Comparison of ENCODE assay signal across 8 mouse cellular contexts in genomic region chr7:133759611-133760353, GRCm38 (mm10). TPM values are rescaled to one million over a fixed set of nuclear protein-coding genes. Genes with fewer than 3 reads are reported as not detected.
DNase-seq lines count a peak whose midpoint lies in the region; ATAC-seq and TF ChIP-seq lines count a peak whose summit lies in the region.
"Had no signal": no experiment of that assay in that cellular context is flagged by ENCODE, and none has a peak within 500 bp of the region (broad histone marks: within the 10 kb centered on the region; RNA-seq: fewer than 3 reads in every experiment).

No protein-coding gene starts in this region.

- 1% methylated on average over 27 of the region's 27 CpGs for WGBS in hindbrain, embryonic 11.5 days
- WGBS in liver, embryonic 12.5 days (ENCODE audit: insufficient replicate concordance): 57% methylated on average over 27 of the region's 27 CpGs

- DNase-seq in ES-E14 (ENCODE audit: low read depth, low spot score): peak; percentile 96
- peak; percentile 82 for DNase-seq in hindbrain, embryonic 11.5 days (ENCODE audit: low spot score)
- peak; percentile 78 for DNase-seq in yolk sac, embryonic 10.5 days (ENCODE audit: low spot score)
- no peak for DNase-seq in thymus, postnatal 25 days
- DNase-seq in spleen, postnatal 10 days (ENCODE audit: low spot score in 2 of 2): no peak

- H3K4me1 ChIP-seq in ES-Bruce4 (ENCODE audit: control insufficient read depth, insufficient read depth, low read length) (peaks cover 3% of the 10 kb centered on the region), ES-E14 (ENCODE audit: control insufficient read depth in 2 of 2, insufficient read depth in 2 of 2, low read length in 2 of 2, poor library complexity in 1 of 2) (peaks cover 0 to 5% of the 10 kb centered on the region in 2 experiments; a peak in 1 of 4 replicates)
- H3K4me1 ChIP-seq in hindbrain, embryonic 11.5 days (replicated peaks; ENCODE audit: control insufficient read depth, insufficient read depth, low read length): peaks cover 3% of the 10 kb centered on the region
- peaks cover 7% of the 10 kb centered on the region; the same call in 1 of the 2 replicates for H3K4me1 ChIP-seq in liver, embryonic 12.5 days

- peak overlapping the region; percentile 53 for H3K4me2 ChIP-seq in hindbrain, embryonic 11.5 days (replicated peaks; ENCODE audit: low read depth, low read length)
- peak overlapping the region; percentile 18 for H3K4me2 ChIP-seq in liver, embryonic 12.5 days

- in situ Hi-C loops in ES-E14 (cut with MboI; ENCODE audit: low sequenced_read_pairs in 2 of 2, unreplicated experiment in 2 of 2): no loop called here

- no peaks in the 10 kb centered on the region for H3K36me3 ChIP-seq in ES-Bruce4 (ENCODE audit: control insufficient read depth, insufficient read depth, low read length, poor library complexity, severe bottlenecking)
- no peaks in the 10 kb centered on the region for H3K36me3 ChIP-seq in ES-E14 (ENCODE audit: control insufficient read depth, insufficient read depth, low read length, poor library complexity, severe bottlenecking)
- no peaks in the 10 kb centered on the region for H3K36me3 ChIP-seq in hindbrain, embryonic 11.5 days (ENCODE audit: control insufficient read depth, insufficient read depth, low read length)
- peaks cover 7% of the 10 kb centered on the region for H3K36me3 ChIP-seq in liver, embryonic 12.5 days

- H3K9ac ChIP-seq in ES-Bruce4 (ENCODE audit: low read depth, poor library complexity, severe bottlenecking): peak overlapping the region; percentile 43
- H3K9ac ChIP-seq in ES-E14 (ENCODE audit: insufficient read depth, low read depth, low read length, poor library complexity, severe bottlenecking): peak overlapping the region; percentile 69
- H3K9ac ChIP-seq in hindbrain, embryonic 11.5 days (ENCODE audit: low read depth, low read length): peak overlapping the region; percentile 56
- H3K9ac ChIP-seq in liver, embryonic 12.5 days: no peak overlapping the region

- peak overlapping the region; percentile 68 for H3K4me3 ChIP-seq in ES-Bruce4 (ENCODE audit: low read depth, low read length)
- peak overlapping the region; percentile 52 to 60 for H3K4me3 ChIP-seq in ES-E14 (ENCODE audit: insufficient read depth in 1 of 2, low read depth in 1 of 2, low read length in 2 of 2, poor library complexity in 1 of 2, severe bottlenecking in 1 of 2)
- peak overlapping the region; percentile 26 for H3K4me3 ChIP-seq in hindbrain, embryonic 11.5 days (ENCODE audit: low read depth, low read length)
- H3K4me3 ChIP-seq in liver, embryonic 12.5 days: no peak overlapping the region

- peak; percentile 95 for ATAC-seq in hindbrain, embryonic 11.5 days (ENCODE audit: low FRiP score)
- ATAC-seq in liver, embryonic 12.5 days: no peak

- no peak for TF ChIP-seq CTCF in ES-Bruce4 (IDR thresholded peaks at IDR 0.05; ENCODE audit: low read depth, low read length)

- H3K9me3 ChIP-seq in ES-Bruce4 (replicated peaks; ENCODE audit: control insufficient read depth, insufficient read depth, low read length, poor library complexity, severe bottlenecking) (no peaks in the 10 kb centered on the region), ES-E14 (ENCODE audit: control insufficient read depth, insufficient read depth, low read depth, low read length) (no peaks in the 10 kb centered on the region)
- no peaks in the 10 kb centered on the region for H3K9me3 ChIP-seq in hindbrain, embryonic 11.5 days (ENCODE audit: control insufficient read depth, low read length)
- peaks cover 5% of the 10 kb centered on the region; the same call in 1 of the 2 replicates for H3K9me3 ChIP-seq in liver, embryonic 12.5 days (replicated peaks)

- H3K27ac ChIP-seq in ES-Bruce4 (ENCODE audit: insufficient read depth, low read length): peak overlapping the region; percentile 75
- peak overlapping the region; percentile 73 for H3K27ac ChIP-seq in ES-E14 (ENCODE audit: insufficient read depth, low read depth, low read length, poor library complexity, severe bottlenecking)
- peak overlapping the region; percentile 84 for H3K27ac ChIP-seq in hindbrain, embryonic 11.5 days (ENCODE audit: low read depth, low read length)
- H3K27ac ChIP-seq in liver, embryonic 12.5 days: no peak overlapping the region

- H3K27me3 ChIP-seq in ES-Bruce4 (ENCODE audit: control insufficient read depth, insufficient read depth, low read length, poor library complexity, severe bottlenecking): no peaks in the 10 kb centered on the region
- H3K27me3 ChIP-seq in hindbrain, embryonic 11.5 days (ENCODE audit: control insufficient read depth, insufficient read depth, low read length): no peaks in the 10 kb centered on the region
- H3K27me3 ChIP-seq in liver, embryonic 12.5 days (replicated peaks): no peaks in the 10 kb centered on the region

- TF ChIP-seq POLR2A in ES-Bruce4 (IDR thresholded peaks at IDR 0.05; ENCODE audit: insufficient read depth, low read length): no peak

- peak; percentile 98 for TF ChIP-seq EP300 in ES-Bruce4 (IDR thresholded peaks at IDR 0.05; ENCODE audit: insufficient read depth, low read depth, low read length)

TF ChIP-seq in ES-E14, 5 proteins besides CTCF, POLR2A, EP300 and RAD21:
- no peak for TF ChIP-seq HCFC1 (IDR thresholded peaks at IDR 0.05; ENCODE audit: borderline replicate concordance, insufficient read depth, low read length)
- TF ChIP-seq CHD2 (IDR thresholded peaks at IDR 0.05; ENCODE audit: low read depth, low read length): peak; percentile 20; the same call in 1 of the 2 replicates
- no peak for TF ChIP-seq ZNF384 (IDR thresholded peaks at IDR 0.05; ENCODE audit: low read depth, low read length)
- TF ChIP-seq ZC3H11A (IDR thresholded peaks at IDR 0.05; ENCODE audit: borderline replicate concordance, low read depth, low read length): no peak

RNA-seq across cellular contexts. Expression of gene Fank1, which starts 16.9 kb away (rescaled TPM):
- polyA plus RNA-seq in ES-Bruce4 (2011; ENCODE audit: insufficient read depth, insufficient read length, low read depth, missing spikeins): 1.7 and 3.1 TPM in 2 replicates
- total RNA-seq in ES-E14 (2012; rRNA removed): 0.21 and 0.62 TPM in 2 replicates
- polyA plus RNA-seq in hindbrain, embryonic 11.5 days (2014; fragmentation: Nextera tagmentation; extraction: Ambion mirVana): 2.2 and 2.9 TPM in 2 replicates
- 0.10 and 0.26 TPM in 2 replicates for polyA plus RNA-seq in liver, embryonic 12.5 days (2016; fragmentation: Nextera tagmentation; extraction: Ambion mirVana)
- total RNA-seq: neutrophil, adult 5-6 weeks had no signal

RNA-seq across cellular contexts. Expression of gene Dhx32, which starts 22.7 kb away (rescaled TPM):
- 27.1 and 27.8 TPM in 2 replicates for polyA plus RNA-seq in ES-Bruce4 (2011; ENCODE audit: insufficient read depth, insufficient read length, low read depth, missing spikeins)
- total RNA-seq in ES-E14 (2012; rRNA removed): 29.8 and 42.3 TPM in 2 replicates
- 43.7 and 48.8 TPM in 2 replicates for polyA plus RNA-seq in hindbrain, embryonic 11.5 days (2014; fragmentation: Nextera tagmentation; extraction: Ambion mirVana)
- 18.0 and 18.4 TPM in 2 replicates for polyA plus RNA-seq in liver, embryonic 12.5 days (2016; fragmentation: Nextera tagmentation; extraction: Ambion mirVana)

RNA-seq across cellular contexts. Expression of gene Uros, which starts 49.9 kb away (rescaled TPM):
- polyA plus RNA-seq in ES-Bruce4 (2011; ENCODE audit: insufficient read depth, insufficient read length, low read depth, missing spikeins): 6.1 and 8.2 TPM in 2 replicates
- total RNA-seq in ES-E14 (2012; rRNA removed): 6.6 and 10.6 TPM in 2 replicates
- 39.5 and 42.8 TPM in 2 replicates for polyA plus RNA-seq in hindbrain, embryonic 11.5 days (2014; fragmentation: Nextera tagmentation; extraction: Ambion mirVana)
- 180 and 189 TPM in 2 replicates for polyA plus RNA-seq in liver, embryonic 12.5 days (2016; fragmentation: Nextera tagmentation; extraction: Ambion mirVana)

RNA-seq across cellular contexts. Expression of gene Bccip, which starts 50.6 kb away (rescaled TPM):
- polyA plus RNA-seq in ES-Bruce4 (2011; ENCODE audit: insufficient read depth, insufficient read length, low read depth, missing spikeins): 239 and 256 TPM in 2 replicates
- 73.7 and 88.8 TPM in 2 replicates for total RNA-seq in ES-E14 (2012; rRNA removed)
- polyA plus RNA-seq in hindbrain, embryonic 11.5 days (2014; fragmentation: Nextera tagmentation; extraction: Ambion mirVana): 160 TPM in 2 replicates
- 132 and 135 TPM in 2 replicates for polyA plus RNA-seq in liver, embryonic 12.5 days (2016; fragmentation: Nextera tagmentation; extraction: Ambion mirVana)

Comparison
In these comparisons a context has a peak if more than half of its experiments do, and no peak if none do; other contexts are left out.
1. DNase-seq: peak in ES-E14 (single experiment), hindbrain, embryonic 11.5 days (single experiment) and yolk sac, embryonic 10.5 days (single experiment); none in thymus, postnatal 25 days (single experiment) and spleen, postnatal 10 days (0 of 2).